9 mouse cellular contexts compared by ENCODE assay signal in genomic region chr12:55778301-55778700, GRCm38 (mm10). TPM values are rescaled to one million over a fixed set of nuclear protein-coding genes. Genes with fewer than 3 reads are reported as not detected.
A peak's percentile ranks its signal among the peaks of the same experiment; 100 is the strongest.
DNase-seq lines count a peak whose midpoint lies in the region; TF ChIP-seq lines count a peak whose summit lies in the region.
"Had no signal": no experiment of that assay in that cellular context is flagged by ENCODE, and none has a peak within 500 bp of the region (broad histone marks: within the 10 kb centered on the region; RNA-seq: fewer than 3 reads in every experiment).

No protein-coding gene starts in this region.

- H3K27me3 ChIP-seq in heart, embryonic 10.5 days (ENCODE audit: insufficient read depth, poor library complexity, severe bottlenecking), result no peaks in the 10 kb centered on the region
- H3K27me3 ChIP-seq in spleen, adult 2 months (ENCODE audit: control insufficient read depth, insufficient read depth, low read length), result no peaks in the 10 kb centered on the region
- H3K27me3 ChIP-seq: neural tube, embryonic 12.5 days had no signal

- H3K36me3 ChIP-seq in heart, embryonic 10.5 days, result peaks cover 28% of the 10 kb centered on the region
- peaks cover 7% of the 10 kb centered on the region for H3K36me3 ChIP-seq in spleen, adult 2 months (ENCODE audit: control insufficient read depth, insufficient read depth, low read length)

- no peaks in the 10 kb centered on the region for H3K4me1 ChIP-seq in heart, embryonic 10.5 days
- H3K4me1 ChIP-seq in spleen, adult 2 months (ENCODE audit: control insufficient read depth, insufficient read depth, insufficient read length), result no peaks in the 10 kb centered on the region
- H3K4me1 ChIP-seq: neural tube, embryonic 12.5 days had no signal

- H3K9me3 ChIP-seq in heart, embryonic 10.5 days, result no peaks in the 10 kb centered on the region
- H3K9me3 ChIP-seq: neural tube, embryonic 12.5 days had no signal

- TF ChIP-seq CTCF in spleen, adult 2 months (IDR thresholded peaks at IDR 0.05; ENCODE audit: extremely low read depth, insufficient read depth, insufficient read length, insufficient replicate concordance), result peak; percentile 47; the same call in 1 of the 2 replicates

- no peak overlapping the region for H3K27ac ChIP-seq in heart, embryonic 10.5 days
- H3K27ac ChIP-seq in spleen, adult 2 months (ENCODE audit: insufficient read depth, low read length), result no peak overlapping the region
- H3K27ac ChIP-seq: neural tube, embryonic 12.5 days had no signal

- peak; percentile 31 to 61 for DNase-seq in heart, adult 18-20 months
- no peak for DNase-seq in heart, embryonic 10.5 days (ENCODE audit: low spot score)
- peak in 1 of 2 experiments; percentile 16 for DNase-seq in spleen, adult 2 months (ENCODE audit: low read depth in 1 of 2, low spot score in 2 of 2)
- DNase-seq in spleen, postnatal 4 days (ENCODE audit: low spot score in 2 of 2), result no peak
- DNase-seq in embryo, embryonic 10.5 days (ENCODE audit: low spot score), result peak; percentile 21
- peak; percentile 56 for DNase-seq in kidney, postnatal 10 days
- DNase-seq in retina, postnatal 1 day, result peak; percentile 12
- DNase-seq in cerebellum, adult 8-10 months, result no peak

- WGBS in heart, embryonic 10.5 days, result 76% methylated on average over 2 of the region's 2 CpGs
- 95% methylated on average over 2 of the region's 2 CpGs for WGBS in spleen, adult 2 months

- H3K4me3 ChIP-seq in heart, embryonic 10.5 days, result no peak overlapping the region
- H3K4me3 ChIP-seq in spleen, adult 2 months (ENCODE audit: extremely low read depth, insufficient read depth, insufficient read length), result no peak overlapping the region
- H3K4me3 ChIP-seq: neural tube, embryonic 12.5 days had no signal

- TF ChIP-seq POLR2A in spleen, adult 2 months (IDR thresholded peaks at IDR 0.05; ENCODE audit: low read depth, low read length), result no peak

RNA-seq across cellular contexts. Expression of gene Ralgapa1, which starts 42.7 kb away (rescaled TPM):
- 10 to 100 TPM; 51.1 to 60.4 TPM for total RNA-seq in heart, adult 18-20 months (2021)
- polyA plus RNA-seq in heart, embryonic 10.5 days (2016; fragmentation: Nextera tagmentation; extraction: Ambion mirVana), result 13.2 and 13.9 TPM in 2 replicates
- 11.9 and 14.7 TPM in 2 replicates for polyA plus RNA-seq in spleen, adult 2 months (2012; rRNA removed)

RNA-seq across cellular contexts. Expression of gene Brms1l, which starts 57.8 kb away (rescaled TPM):
- total RNA-seq in heart, adult 18-20 months (2021), result 10 to 100 TPM; 21.4 to 22.2 TPM
- polyA plus RNA-seq in heart, embryonic 10.5 days (2016; fragmentation: Nextera tagmentation; extraction: Ambion mirVana), result 35.2 and 38.7 TPM in 2 replicates
- 4.8 and 5.5 TPM in 2 replicates for polyA plus RNA-seq in spleen, adult 2 months (2012; rRNA removed)

Comparison
In these comparisons a context has a peak if more than half of its experiments do, and no peak if none do; other contexts are left out.
1. DNase-seq: peak in heart, adult 18-20 months (2 of 2), embryo, embryonic 10.5 days (single experiment), kidney, postnatal 10 days (single experiment) and retina, postnatal 1 day (single experiment); none in heart, embryonic 10.5 days (single experiment), spleen, postnatal 4 days (0 of 2) and cerebellum, adult 8-10 months (single experiment).